Comparison of ENCODE assay signal across 8 mouse cellular contexts in genomic region chr4:129377601-129378390, GRCm38 (mm10). TPM values are rescaled to one million over a fixed set of nuclear protein-coding genes. Genes with fewer than 3 reads are reported as not detected.
DNase-seq lines count a peak whose midpoint lies in the region; ATAC-seq and TF ChIP-seq lines count a peak whose summit lies in the region.

Gene Zbtb8a (minus strand): TSS chr4:129378116.

- H3K27me3 ChIP-seq in thymus, adult 2 months (ENCODE audit: control insufficient read depth, insufficient read depth, low read length): no peaks in the 10 kb centered on the region
- no peaks in the 10 kb centered on the region for H3K27me3 ChIP-seq in intestine, embryonic 15.5 days (replicated peaks)
- peaks cover 61% of the 10 kb centered on the region for H3K27me3 ChIP-seq in limb, embryonic 10.5 days (ENCODE audit: low read depth, poor library complexity, severe bottlenecking)
- H3K27me3 ChIP-seq in midbrain, embryonic 10.5 days (ENCODE audit: low read depth, poor library complexity, severe bottlenecking): peaks cover 60% of the 10 kb centered on the region

- intact Hi-C loops in gastrocnemius, postnatal 14 days (cut with DNase I; ENCODE audit: low total_unique reads): no loop called here

- DNase-seq in thymus, adult 2 months: peak; percentile 42
- DNase-seq in thymus, adult 18-20 months: no peak
- DNase-seq in gastrocnemius, postnatal 14 days: peak; percentile 43
- peak; percentile 80 for DNase-seq in limb, embryonic 10.5 days (ENCODE audit: low spot score)
- peak; percentile 76 for DNase-seq in midbrain, embryonic 10.5 days (ENCODE audit: low spot score)
- peak; percentile 14 to 29 for DNase-seq in spleen, postnatal 14 days (ENCODE audit: low spot score in 2 of 2)

- whole genome bisulfite sequencing in thymus, adult 2 months: 3% methylated on average over 65 of the region's 65 CpGs
- WGBS in intestine, embryonic 15.5 days: under 1% methylated on average over 61 of the region's 65 CpGs
- WGBS in limb, embryonic 10.5 days: 2% methylated on average over 65 of the region's 65 CpGs
- 2% methylated on average over 65 of the region's 65 CpGs for WGBS in midbrain, embryonic 10.5 days

- H3K9me3 ChIP-seq in intestine, embryonic 15.5 days: no peaks in the 10 kb centered on the region
- no peaks in the 10 kb centered on the region for H3K9me3 ChIP-seq in limb, embryonic 10.5 days (replicated peaks)
- H3K9me3 ChIP-seq in midbrain, embryonic 10.5 days (replicated peaks): no peaks in the 10 kb centered on the region

- peak; percentile 38 for TF ChIP-seq POLR2A in thymus, adult 2 months (IDR thresholded peaks at IDR 0.05; ENCODE audit: control insufficient read depth, extremely low read depth, insufficient read depth, low read length, poor library complexity)

- no peaks in the 10 kb centered on the region for H3K36me3 ChIP-seq in thymus, adult 2 months (ENCODE audit: control insufficient read depth, insufficient read depth, low read length)
- H3K36me3 ChIP-seq in intestine, embryonic 15.5 days: no peaks in the 10 kb centered on the region
- no peaks in the 10 kb centered on the region for H3K36me3 ChIP-seq in limb, embryonic 10.5 days
- no peaks in the 10 kb centered on the region for H3K36me3 ChIP-seq in midbrain, embryonic 10.5 days

- TF ChIP-seq CTCF in thymus, adult 2 months (IDR thresholded peaks at IDR 0.05; ENCODE audit: borderline replicate concordance, control insufficient read depth, extremely low read depth, insufficient read depth, low read length, poor library complexity): no peak

- H3K27ac ChIP-seq in thymus, adult 2 months (ENCODE audit: control insufficient read depth, insufficient read depth, low read length): no peak within 1 kb of the TSS
- peak within 1 kb of the TSS; percentile 89 for H3K27ac ChIP-seq in intestine, embryonic 15.5 days
- peak within 1 kb of the TSS; percentile 90 for H3K27ac ChIP-seq in limb, embryonic 10.5 days
- H3K27ac ChIP-seq in midbrain, embryonic 10.5 days (replicated peaks): peak within 1 kb of the TSS; percentile 89

- ATAC-seq in common myeloid progenitor, adult 5-6 weeks (replicated peaks; ENCODE audit: low read depth, poor library complexity, severe bottlenecking): peak; percentile 19; the same call in 1 of the 2 replicates
- ATAC-seq in intestine, embryonic 15.5 days: peak; percentile 74

- peak within 1 kb of the TSS; percentile 99 for H3K4me3 ChIP-seq in thymus, adult 2 months (ENCODE audit: control insufficient read depth, insufficient read depth, low read length)
- H3K4me3 ChIP-seq in intestine, embryonic 15.5 days (replicated peaks): peak within 1 kb of the TSS; percentile 89
- H3K4me3 ChIP-seq in limb, embryonic 10.5 days: peak within 1 kb of the TSS; percentile 73
- peak within 1 kb of the TSS; percentile 72 for H3K4me3 ChIP-seq in midbrain, embryonic 10.5 days

- peak within 1 kb of the TSS; percentile 87 for H3K4me2 ChIP-seq in intestine, embryonic 15.5 days (replicated peaks)

- H3K9ac ChIP-seq in intestine, embryonic 15.5 days: peak within 1 kb of the TSS; percentile 89

- peaks cover 10% of the 10 kb centered on the region for H3K4me1 ChIP-seq in thymus, adult 2 months (replicated peaks; ENCODE audit: control insufficient read depth, insufficient read depth, low read length)
- H3K4me1 ChIP-seq in intestine, embryonic 15.5 days (replicated peaks): peaks cover 11% of the 10 kb centered on the region; the same call in 1 of the 2 replicates
- peaks cover 20% of the 10 kb centered on the region for H3K4me1 ChIP-seq in limb, embryonic 10.5 days
- H3K4me1 ChIP-seq in midbrain, embryonic 10.5 days: peaks cover 29% of the 10 kb centered on the region

RNA-seq across cellular contexts. Expression of gene Zbtb8a, which starts in this region (rescaled TPM):
- polyA plus RNA-seq in thymus, adult 2 months (2012; rRNA removed): 3.3 and 3.6 TPM in 2 replicates
- 9.6 and 10.6 TPM in 2 replicates for total RNA-seq in common myeloid progenitor, adult 5-6 weeks (2017)
- 1 to 10 TPM; 2.4 to 2.9 TPM for total RNA-seq in gastrocnemius, postnatal 14 days (2021)
- polyA plus RNA-seq in intestine, embryonic 15.5 days (2015; fragmentation: Nextera tagmentation; extraction: Ambion mirVana): 15.1 and 15.4 TPM in 2 replicates
- polyA plus RNA-seq in limb, embryonic 10.5 days (2016; fragmentation: Nextera tagmentation; extraction: Ambion mirVana): 6.3 and 8.0 TPM in 2 replicates
- 7.5 and 9.4 TPM in 2 replicates for polyA plus RNA-seq in midbrain, embryonic 10.5 days (2016; fragmentation: Nextera tagmentation; extraction: Ambion mirVana)

Comparison
In these comparisons a context has a peak if more than half of its experiments do, and no peak if none do; other contexts are left out.
1. DNase-seq: peak in thymus, adult 2 months (single experiment), gastrocnemius, postnatal 14 days (single experiment), limb, embryonic 10.5 days (single experiment), midbrain, embryonic 10.5 days (single experiment) and spleen, postnatal 14 days (2 of 2); none in thymus, adult 18-20 months (0 of 2).
2. Peak in every context shown above with its lines, with median percentiles within 50 percentile points of each other: H3K4me3 ChIP-seq.